Mouse (Mus musculus): Measurements from ENCODE around the gene Btbd35f24. TPM values are rescaled to one million over a fixed set of nuclear protein-coding genes. Genes with fewer than 3 reads are reported as not detected.
"Not testable (repeated sequence)": the region's sequence is repeated elsewhere in the genome, so short reads cannot be mapped to it uniquely, and the experiment has no call there.

The Btbd35f24 gene
- total RNA-seq (2017): not detected in 2 replicates

DNA sequence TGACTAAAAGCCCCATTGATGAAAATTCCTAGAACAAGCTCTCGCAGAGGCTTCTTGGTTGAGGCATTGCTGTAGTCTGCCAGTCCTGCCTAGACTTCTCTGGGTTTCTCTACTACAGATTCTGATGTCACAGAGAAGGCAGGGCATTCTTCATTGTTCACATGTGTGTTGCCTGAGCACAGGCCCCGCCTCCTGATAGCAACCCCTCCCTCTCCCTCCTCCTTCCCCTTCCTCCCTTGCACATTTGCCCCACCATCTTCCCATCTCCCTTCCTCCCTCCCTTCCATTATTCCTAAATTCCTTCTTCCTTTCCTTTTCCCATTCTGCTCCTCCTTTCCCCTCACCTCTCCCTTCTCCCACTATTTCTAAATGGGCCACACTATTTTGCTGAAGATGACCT lies at the start of gene Btbd35f24:
TSS of gene Btbd35f24 (minus strand) at position 101 of the 400 bp plus-strand sequence.
- ATAC-seq (ENCODE audit: extremely low read depth, insufficient number of reproducible peaks, low FRiP score, poor library complexity, severe bottlenecking): not testable (repeated sequence)

Other genes with a start within 250 kb of the Btbd35f24 start
- not detected in 2 replicates for gene Btbd35f23, start 119.0 kb downstream of the Btbd35f24 start, total RNA-seq (2017)
- gene Btbd35f11, start 247.9 kb upstream of the Btbd35f24 start, total RNA-seq (2017): not detected in 2 replicates

Measured in neutrophil, adult 5-6 weeks (primary cell).